Comparison of ENCODE assay signal across 19 mouse cellular contexts in genomic region chr2:59673351-59673750, GRCm38 (mm10).
DNase-seq lines count a peak whose midpoint lies in the region; ATAC-seq and TF ChIP-seq lines count a peak whose summit lies in the region.
"Had no signal": no experiment of that assay in that cellular context is flagged by ENCODE, and none has a peak within 500 bp of the region (broad histone marks: within the 10 kb centered on the region; RNA-seq: fewer than 3 reads in every experiment).

No protein-coding gene starts in this region.

- peak overlapping the region; percentile 91 for H3K27ac ChIP-seq in kidney, embryonic 15.5 days
- no peak overlapping the region for H3K27ac ChIP-seq in lung, postnatal 0 days (ENCODE audit: low read length)
- peak overlapping the region; percentile 51; the same call in 1 of the 2 replicates for H3K27ac ChIP-seq in embryonic facial prominence, embryonic 10.5 days (replicated peaks)
- H3K27ac ChIP-seq in limb, embryonic 10.5 days, result 0 out of 2 replicates have a peak overlapping the region, but pooled peaks have one; percentile 26
- H3K27ac ChIP-seq: embryonic facial prominence, embryonic 15.5 days; hindbrain, embryonic 10.5 days; midbrain, embryonic 13.5 days had no signal

- H3K4me2 ChIP-seq in kidney, embryonic 15.5 days, result 0 out of 2 replicates have a peak overlapping the region, but pooled peaks have one; percentile 23
- H3K4me2 ChIP-seq in lung, postnatal 0 days (replicated peaks; ENCODE audit: low read depth, low read length), result no peak overlapping the region
- H3K4me2 ChIP-seq: embryonic facial prominence, embryonic 15.5 days; lung, embryonic 14.5 days; midbrain, embryonic 13.5 days had no signal

- ATAC-seq in kidney, embryonic 15.5 days (replicated peaks; ENCODE audit: low FRiP score), result no peak
- no peak for ATAC-seq in lung, postnatal 0 days
- ATAC-seq: forebrain, embryonic 14.5 days; intestine, postnatal 0 days; midbrain, embryonic 13.5 days had no signal

- H3K9ac ChIP-seq in kidney, embryonic 15.5 days, result no peak overlapping the region
- H3K9ac ChIP-seq in lung, postnatal 0 days (replicated peaks; ENCODE audit: low read depth), result no peak overlapping the region
- H3K9ac ChIP-seq: embryonic facial prominence, embryonic 15.5 days; lung, embryonic 14.5 days; midbrain, embryonic 13.5 days had no signal

- peaks cover 83% of the 10 kb centered on the region for H3K4me1 ChIP-seq in kidney, embryonic 15.5 days
- peaks cover 39% of the 10 kb centered on the region for H3K4me1 ChIP-seq in lung, postnatal 0 days (ENCODE audit: insufficient read depth, low read depth, low read length)
- peaks cover 81% of the 10 kb centered on the region for H3K4me1 ChIP-seq in embryonic facial prominence, embryonic 10.5 days
- H3K4me1 ChIP-seq in limb, embryonic 10.5 days, result peaks cover 82% of the 10 kb centered on the region
- H3K4me1 ChIP-seq: midbrain, embryonic 13.5 days had no signal

- no peak for TF ChIP-seq CTCF in lung, postnatal 0 days (IDR thresholded peaks at IDR 0.05)

- no peaks in the 10 kb centered on the region for H3K36me3 ChIP-seq in kidney, embryonic 15.5 days
- no peaks in the 10 kb centered on the region for H3K36me3 ChIP-seq in lung, postnatal 0 days (ENCODE audit: insufficient read depth, low read length)
- H3K36me3 ChIP-seq in embryonic facial prominence, embryonic 10.5 days (replicated peaks), result peaks cover 7% of the 10 kb centered on the region; the same call in 1 of the 2 replicates
- peaks cover 13% of the 10 kb centered on the region; the same call in 1 of the 2 replicates for H3K36me3 ChIP-seq in limb, embryonic 10.5 days
- H3K36me3 ChIP-seq: embryonic facial prominence, embryonic 15.5 days; hindbrain, embryonic 10.5 days; midbrain, embryonic 13.5 days had no signal

- no peaks in the 10 kb centered on the region for H3K27me3 ChIP-seq in kidney, embryonic 15.5 days
- H3K27me3 ChIP-seq in lung, postnatal 0 days (replicated peaks; ENCODE audit: insufficient read depth, low read length), result no peaks in the 10 kb centered on the region
- H3K27me3 ChIP-seq in embryonic facial prominence, embryonic 10.5 days (replicated peaks; ENCODE audit: low read depth, poor library complexity, severe bottlenecking), result no peaks in the 10 kb centered on the region
- no peaks in the 10 kb centered on the region for H3K27me3 ChIP-seq in limb, embryonic 10.5 days (ENCODE audit: low read depth, poor library complexity, severe bottlenecking)
- H3K27me3 ChIP-seq: embryonic facial prominence, embryonic 15.5 days; midbrain, embryonic 13.5 days had no signal

- peak; percentile 48; the same call in 1 of the 2 replicates for TF ChIP-seq EP300 in lung, postnatal 0 days (IDR thresholded peaks at IDR 0.05)

- WGBS in kidney, embryonic 15.5 days, result 69% methylated on average over 6 of the region's 6 CpGs
- WGBS in lung, postnatal 0 days, result 51% methylated on average over 6 of the region's 6 CpGs
- 80% methylated on average over 6 of the region's 6 CpGs for WGBS in embryonic facial prominence, embryonic 10.5 days
- WGBS in limb, embryonic 10.5 days, result 87% methylated on average over 6 of the region's 6 CpGs

- H3K9me3 ChIP-seq in kidney, embryonic 15.5 days (replicated peaks), result no peaks in the 10 kb centered on the region
- no peaks in the 10 kb centered on the region for H3K9me3 ChIP-seq in lung, postnatal 0 days (ENCODE audit: low read length)
- no peaks in the 10 kb centered on the region for H3K9me3 ChIP-seq in embryonic facial prominence, embryonic 10.5 days
- H3K9me3 ChIP-seq in limb, embryonic 10.5 days (replicated peaks), result no peaks in the 10 kb centered on the region
- H3K9me3 ChIP-seq: embryonic facial prominence, embryonic 15.5 days; hindbrain, embryonic 10.5 days; midbrain, embryonic 13.5 days had no signal

- no peak overlapping the region for H3K4me3 ChIP-seq in kidney, embryonic 15.5 days (replicated peaks)
- no peak overlapping the region for H3K4me3 ChIP-seq in lung, postnatal 0 days (ENCODE audit: low read depth, low read length)
- H3K4me3 ChIP-seq in embryonic facial prominence, embryonic 10.5 days, result no peak overlapping the region
- H3K4me3 ChIP-seq in limb, embryonic 10.5 days, result no peak overlapping the region
- H3K4me3 ChIP-seq: embryonic facial prominence, embryonic 15.5 days; gastrocnemius, adult 2 months; hindbrain, embryonic 10.5 days; midbrain, embryonic 13.5 days had no signal

- no peak for DNase-seq in kidney, postnatal 25 days
- peak; percentile 18 for DNase-seq in lung, postnatal 0 days (ENCODE audit: low spot score)
- no peak for DNase-seq in lung, postnatal 4 days
- no peak for DNase-seq in embryonic facial prominence, embryonic 10.5 days (ENCODE audit: low spot score)
- no peak for DNase-seq in limb, embryonic 10.5 days (ENCODE audit: low spot score)
- no peak for DNase-seq in urinary bladder, postnatal 4 days (ENCODE audit: low spot score in 2 of 2)
- no peak for DNase-seq in ovary, postnatal 36 days (ENCODE audit: low spot score)
- DNase-seq: adrenal gland, postnatal 10 days; cerebellum, adult 2 months; cerebellum, postnatal 25 days; gastrocnemius, adult 2 months; lung, embryonic 14.5 days; thymus, adult 2 months had no signal
